Mouse (Mus musculus): ENCODE data around the gene Olfr767.

DNA sequence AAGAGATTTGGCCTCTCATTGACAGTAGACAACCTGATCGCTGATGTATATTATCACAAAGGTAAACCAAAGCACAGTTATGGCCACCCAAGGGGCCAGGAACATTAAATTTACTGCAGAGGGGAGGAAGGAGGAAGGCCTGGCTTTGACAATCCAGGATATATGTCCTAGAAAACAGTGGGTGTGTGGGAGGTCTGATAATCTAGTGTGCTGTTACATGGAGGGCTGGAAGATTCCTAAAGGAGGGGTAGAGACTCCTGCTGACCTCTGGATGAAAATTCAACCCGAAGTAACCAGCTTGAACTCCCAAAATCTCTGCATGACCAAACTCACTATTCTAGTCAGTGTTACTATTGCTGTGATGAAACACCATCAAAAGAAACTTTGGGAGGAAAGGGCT is 54.4 kb downstream of the Olfr767 start:
- TF ChIP-seq GATA1 (IDR thresholded peaks at IDR 0.05; ENCODE audit: borderline replicate concordance, low read length) (no peak), CTCF (IDR thresholded peaks at IDR 0.05; ENCODE audit: low read depth, low read length) (no peak), TAL1 (conservative IDR thresholded peaks at IDR 0.05; ENCODE audit: low read depth, low read length) (no peak), GATA2 (IDR thresholded peaks at IDR 0.05; ENCODE audit: borderline replicate concordance, low read depth, low read length) (no peak)

Data from G1E (cell line).